Mouse (Mus musculus) embryonic fibroblast, embryonic 13.5 days (primary cell): ENCODE results near the gene Kcnma1.

ENCODE experiments used
- CTCF ChIP-seq: IDR thresholded peaks from 2 replicates; pipeline ENCODE4 v1.5.1; 2011; ENCODE audit warnings: mild to moderate bottlenecking, control low read depth, low read length, moderate library complexity, borderline replicate concordance; ENCODE audit not compliant: insufficient read depth
- POLR2A ChIP-seq: IDR thresholded peaks from 2 replicates; pipeline ENCODE4 v1.6.1; 2011; ENCODE audit warnings: low read depth, mild to moderate bottlenecking, control low read depth, low read length, moderate library complexity

- TF ChIP-seq POLR2A: no peak
- TF ChIP-seq CTCF: no peak
Observed at GRCm38 (mm10) chr14:23475129-23475528, 539.2 kb downstream of the Kcnma1 start.
